Mouse (Mus musculus): ENCODE measurements around the gene Bbs7. TPM values are rescaled to one million over a fixed set of nuclear protein-coding genes. Genes with fewer than 3 reads are reported as not detected.

The Bbs7 gene
- total RNA-seq, 2 experiments from 2014 or later: 12.9 to 13.9 TPM

Other genes starting within 250 kb of the Bbs7 start
- 10 to 100 TPM; 47.2 to 48.7 TPM for gene Anxa5, start 137.6 kb downstream of the Bbs7 start, total RNA-seq (2021)
- under 1 TPM in 1 of 2 experiments, not detected in 1; 0.40 TPM for gene 1810062G17Rik, start 137.5 kb downstream of the Bbs7 start, total RNA-seq (2021)
- 10 to 100 TPM; 25.2 to 35.5 TPM for gene Gm11549, start 91.7 kb downstream of the Bbs7 start, total RNA-seq (2021)
- gene Exosc9, start 60.9 kb downstream of the Bbs7 start, total RNA-seq (2021): 10 to 100 TPM; 40.6 to 45.7 TPM
- gene Ccna2, start 41.3 kb downstream of the Bbs7 start, total RNA-seq (2021): 1 to 10 TPM; 2.2 TPM
- gene Trpc3, start 76.7 kb upstream of the Bbs7 start, total RNA-seq (2021): 10 to 100 TPM; 22.4 to 31.3 TPM
- gene 4932438A13Rik, start 249.6 kb upstream of the Bbs7 start, total RNA-seq (2021): 100 to 1,000 TPM; 108 to 119 TPM

Data from left cerebral cortex, postnatal 14 days (tissue).